Mouse (Mus musculus) testis, postnatal 10 days (tissue): Measurements from ENCODE around the gene Phldb2.

Experiments used
- DNase-seq: peaks from one replicate; pipeline ENCODE4 v3.0.0; 2021; ENCODE audit warnings: low spot score

Gene Phldb2

GRCm38 (mm10) chr16:45953394-45953793, at the start of gene Phldb2:
Gene Phldb2, minus strand, starts transcription at chr16:45953598.
- DNase-seq = no peak

- DNase-seq = no peak
Observed at GRCm38 (mm10) chr16:46001550-46002166, 48.3 kb upstream of the Phldb2 start.

GRCm38 (mm10) chr16:46000976-46001375, 47.6 kb upstream of the Phldb2 start:
- no peak for DNase-seq

GRCm38 (mm10) chr16:45999374-46000191, 46.2 kb upstream of the Phldb2 start:
- DNase-seq = no peak

GRCm38 (mm10) chr16:45998231-45998630, 44.8 kb upstream of the Phldb2 start:
- DNase-seq = no peak

- DNase-seq = no peak
Observed at GRCm38 (mm10) chr16:45990901-45991676, 37.7 kb upstream of the Phldb2 start.

GRCm38 (mm10) chr16:45986236-45986635, 32.8 kb upstream of the Phldb2 start:
- no peak for DNase-seq

- peak; percentile 41 for DNase-seq
Observed at GRCm38 (mm10) chr16:45984610-45985606, 31.5 kb upstream of the Phldb2 start.

- no peak for DNase-seq
Observed at GRCm38 (mm10) chr16:45976251-45976650, 22.9 kb upstream of the Phldb2 start.

GRCm38 (mm10) chr16:45973959-45974686, 20.7 kb upstream of the Phldb2 start:
- no peak for DNase-seq

GRCm38 (mm10) chr16:45970187-45970586, 16.8 kb upstream of the Phldb2 start:
- no peak for DNase-seq

- no peak for DNase-seq
Observed at GRCm38 (mm10) chr16:45968716-45969115, 15.3 kb upstream of the Phldb2 start.

GRCm38 (mm10) chr16:45967471-45967870, 14.1 kb upstream of the Phldb2 start:
- DNase-seq = peak; percentile 86

GRCm38 (mm10) chr16:45966604-45967003, 13.2 kb upstream of the Phldb2 start:
- DNase-seq = no peak

- DNase-seq = no peak
Observed at GRCm38 (mm10) chr16:45964777-45965176, 11.4 kb upstream of the Phldb2 start.

GRCm38 (mm10) chr16:45963837-45964236, 10.4 kb upstream of the Phldb2 start:
- DNase-seq = no peak

- DNase-seq = no peak
Observed at GRCm38 (mm10) chr16:45963088-45963487, 9.7 kb upstream of the Phldb2 start.

GRCm38 (mm10) chr16:45960978-45961377, 7.6 kb upstream of the Phldb2 start:
- DNase-seq = no peak

- DNase-seq = no peak
Observed at GRCm38 (mm10) chr16:45956390-45956950, 3.1 kb upstream of the Phldb2 start.

GRCm38 (mm10) chr16:45952501-45952900, 897 bp downstream of the Phldb2 start:
- no peak for DNase-seq
